Mouse (Mus musculus) v-Abl transformed pro-B cells (cell line): Measurements from ENCODE around the gene Chka.

Experiments used
- in situ Hi-C, 2 experiments: fragments of 400-800 bp; cut with MboI; formaldehyde crosslinking; loops; one replicate each; pipeline ENCODE4 v1.15.1; 2025; ENCODE audit not compliant: unreplicated experiment in 2 of 2

Chka gene

DNA sequence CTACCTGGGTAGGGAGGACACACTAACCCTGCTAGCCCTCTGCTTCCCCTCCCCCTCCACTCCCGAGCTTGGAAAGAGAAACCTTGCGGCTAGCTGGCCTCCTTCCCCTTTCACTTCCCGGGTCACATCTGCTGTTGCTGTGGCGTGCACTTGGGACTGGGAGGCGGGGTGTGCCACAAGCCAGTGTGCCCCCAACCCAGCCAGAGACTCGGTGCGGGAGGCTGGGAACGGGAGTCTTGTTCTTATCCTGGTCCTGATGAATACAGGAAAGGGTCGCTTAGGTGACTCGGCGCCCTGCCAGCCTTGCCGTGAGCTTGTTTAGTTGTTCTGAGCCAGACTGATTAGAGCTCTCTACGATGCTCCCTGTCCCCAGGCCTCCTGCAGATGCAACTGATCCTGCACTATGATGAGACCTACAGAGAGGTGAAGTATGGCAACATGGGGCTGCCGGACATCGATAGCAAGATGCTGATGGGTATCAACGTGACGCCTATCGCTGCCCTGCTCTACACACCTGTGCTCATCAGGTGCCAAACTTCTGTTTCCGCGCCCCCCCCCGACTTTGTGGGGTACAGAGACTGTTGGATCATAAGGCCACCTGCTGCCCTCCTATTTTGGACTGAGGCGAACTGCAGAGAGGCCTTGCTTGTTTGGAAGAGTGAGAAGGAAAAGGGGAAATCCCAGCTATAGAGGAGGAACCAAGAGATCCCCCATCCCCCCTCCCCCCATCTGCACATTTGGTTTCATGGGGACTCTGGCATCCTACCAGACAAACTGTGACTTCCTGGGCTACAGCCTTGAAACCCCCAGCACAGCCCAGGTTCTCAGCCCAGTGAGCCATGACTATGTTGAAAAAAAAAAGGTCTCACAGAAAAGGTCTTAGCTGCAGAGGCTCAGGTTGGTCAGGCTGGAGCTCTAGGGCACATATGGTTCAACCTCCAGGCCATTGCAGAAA is 84.6 kb downstream of the Chka start:
- in situ Hi-C loops, result loop anchor here in 1 of 2 experiments (10.0 kb wide), 1 partner anchor 359 kb away; no protein-coding TSS in a partner anchor

DNA sequence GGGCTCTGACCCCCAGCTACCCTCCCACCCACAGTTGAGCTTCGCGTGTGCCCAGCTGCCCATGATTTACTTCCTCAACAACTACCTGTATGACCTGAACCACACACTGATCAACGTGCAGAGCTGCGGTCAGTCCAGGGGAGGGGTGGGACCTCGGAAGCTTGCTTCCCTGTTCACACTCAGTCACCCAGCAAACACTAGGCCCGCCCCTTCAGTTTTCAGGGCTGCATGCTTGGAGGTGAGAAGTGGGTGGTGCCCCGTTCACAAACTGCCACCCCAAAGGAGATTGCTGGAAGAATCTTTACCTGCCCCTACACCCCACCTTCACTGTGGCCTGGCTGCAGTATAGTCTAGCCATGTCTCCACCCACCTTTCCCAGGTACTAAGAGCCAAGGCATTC is 90.7 kb downstream of the Chka start:
- in situ Hi-C loops, result loop anchor here in 1 of 2 experiments (5.0 kb wide), 1 partner anchor 40 kb away; no protein-coding TSS in a partner anchor

DNA sequence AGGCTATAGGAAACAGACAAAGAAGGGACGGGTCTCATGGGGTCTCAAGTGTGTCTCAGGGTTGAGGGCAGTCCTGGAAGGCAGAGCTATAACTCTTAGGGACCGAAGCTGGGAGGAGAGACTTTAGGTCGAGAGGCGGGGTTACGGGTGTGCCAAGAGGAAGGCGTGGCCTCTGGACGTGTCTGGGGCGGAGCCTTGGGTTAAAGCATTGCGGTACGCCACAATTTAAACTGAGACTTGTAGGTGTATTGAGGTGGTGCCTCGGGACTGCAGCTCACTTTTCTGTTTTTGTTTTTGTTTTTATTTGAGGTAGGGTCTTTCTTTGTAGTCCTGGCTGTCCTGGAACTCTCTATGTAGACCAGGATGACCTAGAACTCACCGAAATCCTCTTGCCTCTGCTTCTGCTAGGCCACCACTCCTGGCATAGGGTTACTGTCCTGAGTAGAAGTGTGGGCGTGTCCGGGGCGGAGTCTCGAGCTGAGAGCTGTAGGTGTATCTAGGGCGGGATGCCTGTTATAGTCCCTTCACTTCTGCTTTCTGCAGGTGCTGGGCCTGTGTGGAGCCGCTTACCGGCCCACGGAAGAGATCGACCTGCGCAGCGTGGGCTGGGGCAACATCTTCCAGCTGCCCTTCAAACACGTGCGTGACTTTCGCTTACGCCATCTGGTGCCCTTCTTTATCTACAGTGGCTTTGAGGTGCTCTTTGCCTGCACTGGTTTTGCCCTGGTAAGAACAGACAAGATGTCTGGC is 91.6 kb downstream of the Chka start:
- in situ Hi-C loops, result loop anchor here in 1 of 2 experiments (5.0 kb wide), 1 partner anchor 41 kb away; no protein-coding TSS in a partner anchor
